Mouse (Mus musculus) cerebellum, postnatal 25 days (tissue): ENCODE data around the gene Dnajc5.
A peak's percentile ranks its signal among the peaks of the same experiment; 100 is the strongest.

Experiments used
- DNase-seq, 2 experiments: peaks; one replicate each; pipeline ENCODE4 v3.0.0; 2021; ENCODE audit warnings: mixed read lengths in 2 of 2

Dnajc5 gene

DNA sequence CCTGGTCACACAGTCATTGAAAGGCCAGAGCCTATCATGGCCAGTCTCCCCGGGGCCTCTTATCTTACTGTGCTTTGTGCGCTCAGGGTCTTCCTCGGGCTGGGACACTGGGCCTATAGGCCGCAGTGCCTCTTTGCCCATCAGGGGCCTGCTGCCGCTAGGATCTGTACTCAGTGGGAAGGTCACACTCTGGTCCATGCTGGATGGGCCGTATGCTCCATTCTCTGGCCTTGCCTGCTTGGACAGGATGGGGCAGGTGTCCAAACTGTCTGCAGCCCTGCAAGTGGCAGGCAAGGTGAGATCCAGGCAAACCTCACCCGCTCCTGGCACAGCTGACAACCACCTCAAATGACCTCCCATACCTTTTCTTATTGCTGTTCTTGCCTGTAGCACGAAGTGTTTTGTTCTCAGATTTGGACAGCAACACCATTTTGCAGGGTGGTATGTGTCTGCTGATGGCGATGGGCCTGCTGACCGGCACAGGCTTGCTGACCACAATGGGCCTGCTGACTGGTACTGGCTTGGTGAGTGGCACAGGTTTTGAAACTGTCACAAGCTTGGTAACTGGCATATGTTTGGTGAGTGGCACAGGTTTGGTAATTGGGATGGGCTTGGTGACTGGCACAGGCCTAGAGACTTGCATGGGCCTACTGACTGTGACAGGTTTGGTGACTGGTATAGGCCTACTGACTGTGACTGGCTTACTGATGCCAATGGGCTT is 68.9 kb downstream of the Dnajc5 start:
- DNase-seq: peak; percentile 40 to 59

DNA sequence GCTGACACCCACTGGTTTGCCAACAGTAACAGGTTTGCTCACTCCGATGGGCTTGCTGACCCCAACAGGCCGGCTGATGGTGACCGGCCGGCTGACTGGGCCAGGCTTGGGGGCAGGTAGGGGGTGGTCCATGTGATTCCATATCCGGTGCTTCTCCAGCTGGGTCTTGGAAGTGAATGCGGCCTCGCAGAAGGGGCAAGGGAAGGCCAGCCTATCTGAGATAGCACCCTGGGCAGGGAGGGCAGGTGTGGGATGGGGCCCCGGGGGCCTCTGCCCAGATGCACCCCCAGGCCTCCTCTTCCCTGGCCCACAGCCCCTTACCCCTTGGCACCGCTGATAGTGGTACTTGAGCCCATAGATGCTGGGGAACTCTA is 69.4 kb downstream of the Dnajc5 start:
- DNase-seq: no peak

DNA sequence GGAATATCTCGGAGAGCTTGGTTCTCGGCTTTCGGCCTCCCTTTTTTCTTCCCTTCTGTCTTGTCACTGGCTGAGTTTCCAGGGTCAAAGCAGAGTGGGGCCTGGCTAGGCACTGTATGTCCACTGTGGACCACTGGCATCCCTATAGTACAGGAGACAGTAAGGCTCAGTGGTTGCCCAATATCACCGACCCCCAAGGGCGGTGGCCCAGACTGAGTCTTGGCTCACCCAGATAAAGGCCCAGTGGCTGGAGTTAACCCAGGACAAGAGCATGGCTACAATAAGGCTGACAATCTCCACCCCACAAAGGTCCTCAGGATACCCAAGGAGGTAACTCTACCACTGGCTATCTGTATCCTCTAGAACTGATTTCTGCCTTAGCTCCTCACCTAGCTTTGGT is 70.2 kb downstream of the Dnajc5 start:
- no peak for DNase-seq

DNA sequence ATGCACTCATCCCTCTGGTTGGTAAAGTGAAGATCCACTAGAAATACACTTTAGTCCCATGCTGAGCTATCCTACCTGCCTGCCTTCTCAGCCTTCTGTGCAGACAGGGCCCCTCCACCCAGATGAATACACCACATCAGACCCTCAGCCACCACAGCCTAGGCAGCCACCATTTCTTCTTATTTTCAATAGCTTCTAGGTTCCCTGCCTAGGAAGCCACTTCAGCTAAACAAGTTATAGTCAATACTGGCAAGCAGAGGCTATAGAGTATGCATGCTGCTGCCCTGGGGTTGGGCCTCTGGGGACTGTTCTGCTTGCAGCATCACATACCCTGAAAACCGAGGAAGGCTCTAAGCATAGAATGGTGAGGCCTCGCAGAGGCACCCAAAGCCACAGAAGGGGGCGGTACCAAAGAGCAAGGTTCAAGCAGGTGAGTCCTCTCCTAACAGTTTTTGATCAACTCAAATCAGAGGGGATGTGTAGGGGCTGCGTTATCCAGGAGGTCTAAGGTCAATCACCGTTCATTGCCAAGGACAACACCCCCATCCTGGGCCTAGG is 71.3 kb downstream of the Dnajc5 start, which contains the start of gene Prpf6:
Prpf6 (plus strand) TSS at position 341 of the 558 bp plus-strand sequence.
- peak; percentile 37 to 39 for DNase-seq

DNA sequence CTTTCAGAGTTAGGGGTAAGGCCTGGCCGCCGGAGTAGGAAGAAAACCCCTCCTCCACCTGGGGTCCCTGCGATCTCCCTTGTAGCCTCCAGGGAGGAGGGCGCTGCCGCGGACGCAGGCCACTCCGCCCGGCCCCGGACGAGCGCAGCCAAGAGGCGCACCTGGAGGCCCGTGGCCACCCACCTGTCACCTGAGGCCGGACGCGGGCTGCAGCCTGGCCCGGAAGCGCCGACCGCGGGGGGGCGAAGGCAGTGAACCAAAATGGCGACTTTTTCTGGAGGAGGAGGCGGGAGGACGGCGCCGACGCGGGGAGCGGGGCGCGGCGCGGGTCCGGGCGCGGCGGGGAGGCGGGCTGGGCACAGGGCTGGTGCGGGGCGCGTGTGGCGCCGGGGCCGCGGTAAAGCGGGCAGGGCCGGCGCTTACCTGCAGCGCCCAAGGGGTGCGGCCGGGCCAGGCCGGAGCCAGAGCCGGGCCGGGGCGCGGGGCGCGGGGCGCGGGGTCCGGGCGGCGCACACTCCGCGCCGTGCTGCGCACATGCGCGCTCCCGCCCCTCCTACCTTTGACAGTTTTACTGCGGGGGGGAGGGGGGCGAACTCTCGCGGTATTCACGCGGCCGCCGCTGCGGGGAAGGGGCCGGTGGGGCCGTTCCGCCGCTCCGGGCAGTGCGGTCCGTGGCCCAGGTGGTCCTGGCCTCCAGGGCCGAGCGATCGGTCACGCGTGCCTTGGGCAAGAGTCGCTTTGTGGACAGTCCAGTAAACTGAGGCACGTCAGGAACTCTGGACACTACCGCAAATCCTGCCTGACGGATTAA is 72.2 kb downstream of the Dnajc5 start, which contains the start of gene Zfp512b:
Zfp512b (minus strand) TSS at position 573 of the 811 bp plus-strand sequence.
- peak; percentile 91 to 92 for DNase-seq

DNA sequence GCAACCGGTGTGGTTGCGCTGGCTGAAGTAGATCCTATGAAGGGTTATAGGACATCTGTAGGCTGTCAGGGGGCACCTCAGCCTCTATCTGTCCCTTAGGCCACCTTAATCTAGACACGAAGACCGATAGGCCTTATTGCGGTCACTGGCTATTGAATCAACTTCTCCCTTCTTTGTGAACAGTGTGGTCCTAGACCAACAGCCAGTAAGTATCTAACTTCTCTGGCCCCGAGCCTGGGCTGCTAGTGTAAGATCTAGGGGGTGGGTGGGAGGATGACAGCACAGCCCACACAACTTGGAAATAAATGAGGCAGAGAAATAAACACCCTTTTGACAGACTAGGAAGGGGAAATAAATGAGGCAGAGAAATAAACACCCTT is 72.7 kb downstream of the Dnajc5 start:
- DNase-seq: no peak

DNA sequence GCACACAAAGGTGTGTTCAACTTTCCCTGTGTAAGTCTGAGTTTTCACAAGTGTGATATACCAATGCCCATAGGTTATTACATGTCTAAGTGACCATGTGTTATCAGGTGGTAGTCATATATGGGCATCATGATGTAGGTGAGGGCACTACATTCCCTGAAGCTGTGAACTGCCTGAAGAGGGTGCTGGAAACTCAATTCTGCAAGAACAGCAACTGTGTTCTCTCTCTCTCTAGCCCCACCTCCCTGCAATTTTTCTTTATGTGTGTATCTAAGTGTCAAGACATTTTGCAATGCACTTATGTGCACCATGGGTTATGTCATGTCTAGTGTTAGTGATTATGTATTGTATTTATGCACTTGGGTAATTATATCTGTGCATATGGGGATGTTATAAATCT is 73.7 kb downstream of the Dnajc5 start:
- no peak for DNase-seq

DNA sequence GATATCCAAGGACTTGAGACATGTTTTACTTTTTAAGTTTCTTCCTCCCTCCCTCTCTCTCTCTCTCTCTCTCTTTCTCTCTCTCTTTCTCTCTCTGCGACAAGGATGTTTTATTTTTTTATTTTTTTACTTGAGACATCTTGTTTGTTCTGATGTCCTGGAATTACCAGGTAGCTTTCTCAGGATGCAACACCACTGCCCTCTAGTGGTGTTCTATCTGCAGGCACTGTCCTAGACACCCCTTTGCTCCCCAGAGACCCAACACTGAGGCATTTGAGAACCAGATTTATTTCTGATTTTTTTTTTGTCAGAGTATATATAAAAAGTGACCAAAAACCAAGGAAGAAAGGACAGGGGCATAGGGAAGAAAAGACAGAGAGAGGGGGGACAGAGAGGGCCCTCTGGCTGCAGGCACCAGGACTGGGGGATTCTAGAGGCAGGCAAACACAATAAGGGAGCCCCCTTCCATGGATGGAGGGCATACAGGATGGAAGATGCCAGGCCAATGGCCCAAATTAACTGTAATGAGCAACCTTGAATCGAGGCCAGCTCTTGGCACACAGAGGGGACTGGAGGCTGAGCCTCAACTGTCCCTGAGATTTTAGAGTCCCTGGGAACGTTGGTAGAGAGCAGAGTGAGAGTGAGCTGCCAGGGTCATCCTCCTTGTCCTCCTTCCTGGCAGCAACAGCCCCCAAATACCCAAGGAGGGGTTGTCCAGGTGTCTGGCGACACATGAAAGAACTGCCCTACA is 74.8 kb downstream of the Dnajc5 start:
- DNase-seq: peak; percentile 62 to 81

DNA sequence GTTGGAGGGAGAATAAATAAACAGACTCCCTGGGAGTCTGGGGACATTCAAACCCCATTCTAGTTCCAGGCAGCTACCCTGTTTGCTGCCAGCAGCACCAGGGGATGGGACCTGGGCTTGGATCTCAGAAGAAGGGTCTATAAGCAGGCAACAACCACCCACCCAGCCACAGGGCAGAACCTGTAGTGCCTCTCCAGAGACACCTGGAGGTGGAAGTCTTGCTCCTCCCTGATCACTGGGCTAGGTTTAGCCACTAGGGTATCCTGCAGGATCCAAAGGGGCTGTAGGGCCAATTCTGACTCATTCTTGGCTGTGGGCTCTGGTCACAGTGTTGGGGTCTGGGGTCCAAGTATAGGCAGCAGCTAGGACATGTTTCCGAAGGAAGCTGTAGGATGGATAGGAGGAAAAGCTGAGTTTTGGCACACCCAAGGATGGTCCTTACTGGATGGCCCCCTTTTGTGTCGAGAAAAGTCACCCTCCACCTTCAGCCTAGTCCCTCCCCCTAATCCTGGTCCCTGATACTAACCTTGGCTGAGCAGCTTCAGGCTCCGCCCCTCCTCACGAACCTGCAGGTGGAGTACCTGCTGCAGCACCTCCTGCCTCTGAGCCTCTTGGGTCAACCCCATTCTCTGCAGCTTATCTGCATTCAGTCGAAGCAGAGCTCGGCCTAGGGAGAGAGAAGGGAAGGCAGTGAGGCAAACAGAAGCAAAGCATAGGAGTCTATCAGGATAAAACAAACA is 76.1 kb downstream of the Dnajc5 start:
- DNase-seq: peak; percentile 18 to 25

DNA sequence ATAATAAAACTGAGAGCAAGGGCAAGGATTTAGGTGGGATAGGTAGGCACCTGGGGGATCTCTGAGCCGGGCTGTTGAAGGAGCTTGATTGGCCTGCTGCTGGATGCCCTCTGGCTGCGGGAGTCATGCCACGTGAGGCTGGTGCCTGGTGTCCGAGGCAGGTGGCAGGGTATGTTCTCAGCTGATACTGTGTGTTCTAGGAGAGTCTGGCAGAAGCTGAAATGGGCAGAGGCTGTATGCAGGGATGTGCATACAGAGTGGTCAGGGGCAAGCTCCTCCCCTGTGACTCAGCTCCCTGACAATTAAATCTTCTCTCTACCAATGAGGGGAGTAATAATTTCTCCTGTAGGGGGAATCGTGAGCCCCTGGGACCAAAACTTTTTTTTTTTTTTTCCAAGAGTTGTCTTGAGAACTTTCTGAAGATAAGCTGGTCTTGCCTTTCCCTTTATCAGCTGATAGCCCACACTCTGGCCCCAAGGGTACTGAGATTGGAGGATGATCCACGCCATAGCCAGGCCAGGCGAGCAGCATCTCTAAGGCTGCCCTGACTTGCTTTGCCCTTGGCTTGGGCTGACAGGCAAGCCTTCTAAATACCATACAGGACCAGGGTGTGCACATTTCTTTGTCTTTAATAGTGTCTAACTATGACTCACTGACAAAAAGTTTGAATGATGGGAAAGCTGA is 77.2 kb downstream of the Dnajc5 start:
- DNase-seq: peak; percentile 21 to 35

DNA sequence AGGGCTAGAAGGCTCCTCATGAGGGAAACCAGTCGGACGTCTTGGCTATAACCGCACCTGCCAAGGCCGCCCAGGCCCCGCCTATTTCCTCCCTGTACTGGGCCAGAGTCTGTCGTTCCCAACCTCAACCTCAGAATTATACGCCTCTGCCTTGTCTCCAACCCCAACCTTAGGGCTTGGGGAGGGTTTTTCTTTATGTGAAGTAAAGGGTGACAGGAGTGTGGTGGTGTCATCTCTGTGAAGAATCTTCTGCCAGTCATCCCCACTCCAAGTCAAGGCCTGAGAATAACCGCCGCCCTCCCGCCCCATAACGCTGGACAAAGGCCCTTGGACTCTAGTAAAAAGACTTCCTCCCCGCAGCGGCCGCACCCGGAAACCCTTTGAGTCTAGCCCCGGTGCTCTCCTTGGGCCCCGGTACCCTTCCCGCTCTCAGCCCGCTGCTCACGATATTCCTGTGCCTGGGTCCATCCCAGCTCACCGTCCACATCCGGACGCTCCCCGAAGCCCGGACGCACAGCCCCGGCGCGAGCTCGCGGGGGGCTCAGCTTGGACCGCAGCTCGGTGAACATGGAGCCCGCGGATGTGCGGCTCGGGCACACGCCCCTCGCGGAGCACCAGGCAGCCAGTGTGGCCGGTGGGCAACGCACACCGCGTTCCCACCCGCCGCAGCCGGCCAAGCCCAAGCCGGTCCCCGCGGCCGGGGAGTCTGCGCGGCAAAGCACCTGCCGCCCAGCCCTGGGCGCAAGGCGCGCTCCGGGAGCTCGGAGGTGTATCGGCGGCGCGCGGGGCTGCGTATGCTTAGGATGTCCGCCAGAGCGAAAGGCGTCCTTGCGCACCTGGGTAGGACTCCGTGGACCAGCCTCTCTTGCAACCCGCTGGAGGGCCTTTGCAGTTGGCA is 78.4 kb downstream of the Dnajc5 start, which contains the start of gene Samd10:
Samd10 (minus strand) TSS at position 759 of the 898 bp plus-strand sequence.
- DNase-seq: peak; percentile 87 to 88

DNA sequence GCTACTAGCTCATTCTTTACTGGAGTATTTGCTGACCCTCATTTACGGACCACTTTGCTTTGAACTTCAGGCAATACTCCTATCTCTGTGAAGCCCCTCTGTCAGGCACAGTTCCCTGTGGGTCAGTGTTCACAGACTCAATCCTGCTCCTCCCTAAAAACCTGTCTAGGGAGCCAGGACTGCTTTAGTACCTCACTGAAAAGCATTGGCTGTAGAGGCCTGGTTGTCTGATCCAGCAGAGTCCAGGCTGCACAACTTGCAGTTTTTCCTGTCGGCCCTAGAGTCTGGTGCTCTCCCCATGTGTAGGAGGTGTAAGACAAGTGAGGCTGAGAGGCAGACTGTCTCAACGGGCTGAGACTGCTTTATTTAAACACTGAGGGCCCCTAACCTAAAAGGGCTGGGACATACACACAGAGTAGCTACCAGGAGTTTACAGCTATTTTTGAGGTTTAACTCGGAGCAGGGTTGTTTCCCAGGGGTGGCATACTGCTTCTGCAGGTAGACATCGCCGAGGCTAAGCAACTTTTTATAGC is 80.0 kb downstream of the Dnajc5 start:
- DNase-seq: no peak

DNA sequence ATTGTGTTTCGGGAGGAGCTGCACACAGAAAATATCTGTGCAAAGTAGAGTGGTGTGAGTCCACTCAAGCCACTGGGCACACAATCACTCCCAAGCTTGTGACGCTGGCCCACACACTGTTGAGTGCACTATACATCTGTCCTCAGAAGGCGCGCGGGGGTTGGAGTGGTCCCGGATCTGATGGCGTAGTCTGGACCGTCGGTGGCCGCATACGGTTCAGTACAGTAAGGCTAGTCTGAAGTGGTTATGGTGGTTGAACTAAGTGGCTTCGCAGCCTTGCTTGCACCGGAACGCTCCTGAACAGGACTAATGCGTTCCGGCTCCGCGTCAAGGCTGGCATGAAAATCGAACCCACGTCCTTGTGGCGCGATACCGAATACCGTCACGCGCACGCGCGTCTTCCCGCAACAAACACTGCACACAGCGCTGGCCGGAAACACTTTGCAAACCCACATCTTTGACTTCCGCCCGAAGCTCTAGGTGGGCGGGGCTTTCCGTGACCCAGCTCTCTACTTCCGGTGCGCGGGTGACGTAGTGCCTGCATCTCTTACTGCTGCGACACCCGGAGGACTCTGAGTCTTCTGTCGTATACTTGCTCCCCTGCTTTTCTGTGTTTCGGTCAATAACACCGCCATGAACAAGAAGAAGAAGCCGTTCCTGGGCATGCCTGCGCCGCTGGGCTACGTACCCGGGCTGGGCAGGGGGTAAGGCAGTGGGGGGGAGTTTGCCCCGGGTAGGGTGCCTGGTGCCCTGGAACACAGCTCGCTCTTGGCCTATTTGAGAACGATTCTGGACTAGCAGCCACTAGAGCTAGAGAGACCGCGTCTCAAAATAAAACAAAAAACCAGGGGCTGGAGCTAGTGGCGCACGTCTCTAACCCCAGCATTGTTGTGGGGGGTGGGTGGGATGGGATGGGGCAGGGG is 80.8 kb downstream of the Dnajc5 start:
- DNase-seq: peak; percentile 97 to 98

DNA sequence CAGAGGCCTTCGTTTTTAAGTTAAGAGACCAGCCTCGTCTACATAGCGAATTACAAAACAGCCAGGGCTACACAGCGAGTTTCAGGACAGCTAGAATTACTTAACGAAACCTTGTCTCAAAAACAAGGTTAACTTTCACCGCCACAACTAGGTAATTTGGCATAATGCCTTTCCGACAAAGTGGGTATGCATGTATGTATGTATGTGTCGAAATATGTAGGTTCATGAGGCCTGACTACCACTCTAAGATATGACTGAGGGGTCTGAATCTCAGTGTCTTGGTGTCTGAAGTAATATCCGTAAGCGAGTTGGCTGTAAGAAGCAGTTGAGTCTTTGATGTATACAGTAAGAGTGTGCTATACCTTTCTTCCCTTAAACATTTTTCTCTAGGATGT is 81.5 kb downstream of the Dnajc5 start:
- DNase-seq: no peak

DNA sequence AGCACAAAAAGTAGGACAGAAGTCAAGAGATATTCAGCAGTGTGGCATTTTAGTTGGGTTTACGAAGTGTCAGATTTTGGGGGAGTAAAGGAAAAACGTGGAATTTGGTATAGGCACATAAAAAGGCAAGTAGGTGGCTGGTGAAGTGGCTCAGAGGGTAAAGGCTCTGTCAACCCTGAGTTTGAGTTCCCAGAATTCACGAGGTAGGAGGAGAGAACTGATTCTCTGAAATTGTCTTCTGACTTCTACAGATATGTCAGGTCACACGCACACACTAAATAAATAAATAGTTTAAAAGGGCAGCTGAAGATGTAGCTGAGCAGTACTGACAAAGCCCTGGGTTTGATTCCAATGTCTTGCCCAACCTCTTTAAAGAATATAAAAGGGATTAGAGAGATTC is 82.1 kb downstream of the Dnajc5 start:
- DNase-seq: no peak
